Mouse (Mus musculus) retina, postnatal 1 day (tissue): ENCODE data around the gene AI854703.

Experiments used
- DNase-seq: peaks from one replicate; pipeline ENCODE4 v3.0.0-alpha.2; 2012

AI854703 gene

DNA sequence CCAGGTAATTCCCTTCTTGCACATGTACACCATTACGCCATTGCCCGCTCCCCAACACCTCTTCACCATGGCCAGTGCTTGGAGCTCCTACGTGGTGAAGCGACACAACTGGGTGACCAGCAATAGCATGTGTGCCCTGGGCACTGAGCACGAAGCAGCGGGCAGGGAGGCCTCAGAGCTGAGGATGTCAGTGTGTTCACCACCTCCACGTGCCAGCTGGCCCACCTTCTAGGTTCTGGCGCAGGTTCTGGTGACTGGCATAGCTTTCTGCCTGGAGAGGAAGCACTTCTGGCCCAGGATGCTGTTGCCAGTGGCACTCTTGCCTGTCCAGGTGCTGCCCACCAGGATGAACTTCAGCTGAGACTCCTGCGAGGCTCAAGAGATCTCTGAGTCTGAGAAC lies 38.9 kb downstream of the AI854703 start:
- DNase-seq = no peak

DNA sequence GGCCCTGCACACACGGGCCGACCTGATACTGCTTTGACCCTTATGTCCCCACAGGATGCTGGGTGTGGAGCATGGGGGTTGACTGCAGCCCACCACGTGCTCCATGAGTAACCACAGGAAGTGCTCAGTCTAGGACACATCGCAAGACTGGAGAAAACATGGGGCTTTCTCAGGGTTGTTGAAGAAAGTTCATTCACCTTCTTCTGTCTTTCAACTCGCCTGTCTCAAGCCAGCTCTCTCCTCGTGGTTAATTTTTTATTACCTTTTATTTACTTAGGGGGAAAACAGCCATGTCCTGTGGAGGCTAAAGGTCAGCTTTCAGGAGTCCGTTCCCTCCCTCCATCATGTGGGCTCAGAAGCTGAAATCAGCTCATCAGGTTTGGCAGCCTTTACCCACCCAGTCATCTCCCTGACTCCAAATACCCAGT lies 39.6 kb downstream of the AI854703 start:
- no peak for DNase-seq

DNA sequence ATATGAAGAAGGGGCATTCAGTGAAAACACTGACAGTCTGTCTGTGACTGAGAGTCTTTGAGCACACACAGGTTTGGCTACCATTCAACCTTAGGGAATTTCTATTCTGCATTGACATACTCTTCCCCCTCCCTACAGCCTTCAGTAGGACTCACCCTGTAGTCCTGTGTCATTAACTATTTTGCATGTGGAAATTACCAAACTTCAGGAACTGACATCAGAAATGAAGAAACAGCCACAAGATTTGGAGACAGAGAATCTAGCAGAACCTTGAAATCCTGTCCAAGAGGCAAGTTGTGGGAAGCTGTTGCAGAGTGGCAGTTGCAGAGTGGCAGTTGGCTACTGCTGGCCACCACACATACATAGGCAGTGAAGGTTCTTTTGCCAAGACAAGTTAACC lies 41.5 kb downstream of the AI854703 start:
- DNase-seq = no peak

DNA sequence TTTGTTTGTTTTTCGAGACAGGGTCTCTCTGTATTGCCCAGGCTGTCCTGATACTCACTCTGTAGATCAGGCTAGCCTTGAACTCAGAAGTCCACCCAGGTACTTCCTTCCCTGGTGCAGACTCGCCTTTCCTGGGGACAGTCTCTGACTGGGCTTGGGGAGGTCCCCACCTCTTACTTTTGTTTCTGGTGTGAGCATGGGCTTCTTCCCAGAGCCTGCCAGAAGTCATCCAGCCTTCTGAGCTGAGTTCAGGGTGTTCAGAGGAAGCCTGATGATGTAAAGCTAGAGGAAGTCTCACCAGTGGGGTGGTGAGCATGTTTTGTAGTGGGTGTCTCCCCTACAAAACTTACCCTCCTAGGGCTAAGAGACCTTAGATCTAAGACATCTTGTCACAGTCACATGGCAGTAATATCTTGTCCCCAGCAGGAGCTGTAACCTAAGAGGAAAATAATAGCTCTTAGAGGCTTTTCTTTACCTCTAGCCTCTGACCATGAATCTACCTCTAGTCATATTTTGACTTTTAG lies 42.9 kb downstream of the AI854703 start:
- DNase-seq = no peak

DNA sequence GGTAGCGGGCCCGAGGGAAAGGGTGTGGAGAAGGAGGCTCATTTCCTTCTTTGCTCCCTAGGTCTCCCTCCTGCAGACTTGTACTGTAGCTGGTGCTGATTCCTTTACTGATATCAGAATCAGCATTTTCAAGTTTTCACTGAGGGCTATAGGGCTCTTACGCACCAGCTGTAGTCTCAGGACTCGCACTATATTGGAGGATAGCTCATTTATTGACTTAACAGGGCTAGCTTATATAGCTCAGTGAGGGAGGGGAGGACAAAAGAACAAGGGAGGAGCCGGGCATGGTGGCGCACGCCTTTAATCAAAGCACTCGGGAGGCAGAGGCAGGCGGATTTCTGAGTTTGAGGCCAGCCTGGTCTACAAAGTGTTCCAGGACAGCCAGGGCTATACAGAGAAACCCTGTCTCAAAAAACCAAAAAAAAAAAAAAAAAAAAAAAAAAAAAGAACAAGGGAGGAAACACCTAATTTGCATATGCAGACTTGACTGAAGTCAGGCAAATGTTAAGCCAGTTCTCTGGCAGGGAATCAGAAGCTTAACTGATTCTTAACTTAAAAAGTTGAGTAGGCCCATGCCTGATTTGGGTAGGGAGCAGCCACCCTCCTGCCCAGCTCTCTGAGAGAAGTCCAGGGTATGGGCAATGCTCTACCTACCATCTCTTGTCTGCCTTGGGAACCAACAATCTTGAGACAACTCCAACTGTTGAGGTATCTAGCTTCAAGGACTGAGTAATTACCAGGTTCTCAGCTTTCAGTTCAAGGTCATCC lies 47.9 kb downstream of the AI854703 start:
- no peak for DNase-seq

DNA sequence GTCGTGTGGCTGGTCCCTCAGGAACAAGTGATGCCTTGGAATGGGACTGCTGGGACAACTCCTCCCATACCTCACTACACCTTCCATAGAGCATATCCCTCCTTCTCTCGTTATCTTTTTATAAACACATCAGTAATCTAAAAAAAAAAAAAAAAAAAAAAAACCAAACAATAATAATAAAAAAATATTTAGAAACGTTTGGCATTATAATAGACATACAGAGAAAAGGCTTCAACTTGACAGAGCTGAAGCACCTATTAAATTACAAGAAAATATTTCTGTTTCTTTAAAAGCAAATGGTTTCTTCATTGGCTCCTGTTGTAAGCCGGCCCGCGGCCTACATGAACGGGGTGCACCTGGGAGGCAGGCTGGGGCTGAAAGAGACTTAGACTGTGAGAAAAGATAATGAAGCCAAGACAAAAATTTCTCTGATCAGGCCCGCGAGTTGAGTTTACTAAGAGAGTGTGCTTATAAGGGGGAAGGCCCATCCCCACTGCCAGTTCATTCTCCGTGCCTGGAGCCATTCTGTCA lies 48.9 kb downstream of the AI854703 start:
- no peak for DNase-seq

DNA sequence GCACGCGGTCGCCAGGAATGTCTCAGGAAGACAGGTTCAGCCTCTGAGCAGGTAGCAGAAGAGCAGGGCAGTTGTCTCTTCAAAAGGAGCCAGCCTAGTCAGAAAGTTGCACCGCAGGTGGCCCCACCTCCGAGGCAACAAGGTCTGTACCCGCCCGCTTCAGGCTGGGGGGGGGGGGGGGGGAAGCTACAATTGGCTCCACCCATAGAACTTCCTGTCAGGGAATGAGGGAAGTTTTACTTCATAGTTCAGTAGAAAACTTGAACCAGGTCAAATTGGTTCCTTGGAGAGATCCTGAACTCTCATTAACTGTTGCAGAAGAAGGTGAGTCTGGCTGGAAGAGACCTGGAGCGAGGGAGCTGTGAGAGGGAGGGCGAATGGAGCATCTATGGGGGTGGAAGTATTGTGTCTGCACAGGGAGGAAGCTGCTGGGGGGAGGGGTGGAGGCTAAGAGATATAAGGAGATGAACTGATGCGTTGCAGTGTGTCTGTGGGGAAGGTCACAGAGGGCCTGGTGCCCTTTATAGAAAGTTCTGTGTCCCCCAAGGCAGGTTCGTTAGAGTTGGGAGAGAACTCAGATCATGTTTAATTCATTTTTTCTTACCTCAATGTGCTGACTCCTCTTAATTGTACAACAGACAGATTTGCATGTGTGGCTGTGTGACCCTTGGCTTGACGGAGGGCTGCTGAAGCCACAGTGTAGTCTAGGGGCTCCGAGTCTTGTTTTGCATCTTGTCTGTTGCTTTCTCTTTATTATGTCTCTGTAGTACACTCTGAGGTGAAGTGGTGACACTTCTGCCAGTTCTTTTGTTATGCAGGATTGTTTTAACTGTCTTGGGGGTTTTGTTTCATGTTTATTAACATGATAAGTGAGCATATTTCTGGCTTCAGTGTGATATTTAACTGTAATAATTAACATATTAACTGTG lies 49.6 kb downstream of the AI854703 start, which contains the start of gene Gimap9:
Gene Gimap9 (plus strand): TSS at position 199 of the 929 bp plus-strand sequence.
- DNase-seq = peak; percentile 4

DNA sequence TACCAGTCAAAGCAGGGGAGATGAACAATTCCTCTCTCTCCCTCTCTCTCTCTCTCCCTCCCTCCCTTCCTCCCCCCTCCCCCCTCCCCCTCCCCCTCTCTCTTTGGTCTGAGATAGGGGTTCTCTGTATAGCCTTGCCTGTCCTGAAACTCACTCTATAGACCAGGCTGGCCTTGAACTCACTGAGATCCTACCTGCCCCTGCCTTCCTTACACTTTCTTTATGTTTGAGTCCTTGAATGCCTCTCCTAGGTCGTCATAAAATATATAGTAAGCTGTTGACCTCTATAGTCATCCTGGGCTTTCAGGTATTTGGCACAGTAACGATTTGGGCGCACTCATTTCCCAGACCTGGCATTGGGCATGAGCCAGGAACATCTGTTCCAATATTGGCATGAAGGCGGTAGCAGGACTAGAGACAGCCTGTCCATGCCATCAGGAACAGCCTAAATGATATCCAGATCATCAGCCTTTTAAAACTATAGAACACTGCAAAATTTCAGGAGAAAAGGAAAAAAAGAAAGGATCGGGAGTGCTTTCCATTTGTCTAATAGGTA lies 50.4 kb downstream of the AI854703 start:
- no peak for DNase-seq

DNA sequence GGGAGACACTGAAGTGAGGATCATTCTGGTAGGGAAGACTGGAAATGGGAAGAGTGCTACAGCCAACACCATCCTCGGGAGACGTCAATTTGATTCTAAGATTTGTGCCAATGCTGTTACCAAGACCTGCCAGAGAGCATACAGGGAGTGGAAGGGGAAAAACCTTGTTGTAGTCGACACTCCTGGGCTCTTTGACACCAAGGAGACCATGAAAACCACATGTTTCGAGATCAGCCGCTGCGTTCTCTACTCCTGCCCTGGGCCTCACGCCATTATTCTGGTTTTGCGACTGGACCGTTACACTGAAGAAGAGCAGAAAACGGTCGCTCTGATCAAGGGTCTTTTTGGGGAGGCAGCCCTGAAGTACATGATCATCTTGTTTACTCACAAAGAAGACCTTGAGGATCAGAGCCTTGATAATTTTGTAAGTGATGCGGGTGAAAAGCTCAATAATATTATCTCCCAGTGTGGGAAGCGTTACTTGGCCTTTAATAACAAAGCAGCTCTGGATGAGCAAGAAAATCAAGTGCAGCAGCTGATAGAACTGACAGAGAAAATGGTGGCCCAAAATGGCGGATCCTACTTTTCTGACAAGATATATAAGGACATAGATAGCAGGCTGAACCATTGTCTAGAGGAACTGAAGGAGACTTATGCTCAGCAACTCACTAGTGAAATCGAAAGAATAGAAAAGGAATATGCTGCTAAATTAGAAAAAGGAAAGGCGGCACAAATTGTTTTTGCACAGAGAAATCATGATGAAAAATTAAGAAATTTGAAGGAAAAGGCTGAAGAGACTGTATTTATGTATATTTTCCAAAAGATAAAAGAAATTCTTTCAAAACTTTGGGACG lies 51.2 kb downstream of the AI854703 start:
- no peak for DNase-seq

DNA sequence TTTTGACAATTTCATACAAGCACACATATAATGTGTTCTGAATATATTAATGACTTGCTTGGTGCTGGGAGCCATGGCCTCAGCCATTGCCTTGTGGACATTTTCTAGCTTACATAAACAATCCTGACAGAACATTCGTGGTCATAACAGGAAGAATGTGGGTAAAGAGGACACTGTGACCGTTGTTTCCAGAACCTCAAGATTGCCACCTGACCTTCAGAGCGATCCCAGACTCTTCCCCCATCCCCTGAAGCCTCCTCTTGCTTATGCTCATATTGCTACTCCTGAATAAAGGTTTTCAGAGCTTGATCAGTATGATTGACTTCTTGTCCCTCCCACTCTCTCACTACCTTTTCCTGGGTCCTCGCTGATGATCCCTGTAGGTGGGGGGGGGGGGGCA lies 51.8 kb downstream of the AI854703 start:
- DNase-seq = no peak

DNA sequence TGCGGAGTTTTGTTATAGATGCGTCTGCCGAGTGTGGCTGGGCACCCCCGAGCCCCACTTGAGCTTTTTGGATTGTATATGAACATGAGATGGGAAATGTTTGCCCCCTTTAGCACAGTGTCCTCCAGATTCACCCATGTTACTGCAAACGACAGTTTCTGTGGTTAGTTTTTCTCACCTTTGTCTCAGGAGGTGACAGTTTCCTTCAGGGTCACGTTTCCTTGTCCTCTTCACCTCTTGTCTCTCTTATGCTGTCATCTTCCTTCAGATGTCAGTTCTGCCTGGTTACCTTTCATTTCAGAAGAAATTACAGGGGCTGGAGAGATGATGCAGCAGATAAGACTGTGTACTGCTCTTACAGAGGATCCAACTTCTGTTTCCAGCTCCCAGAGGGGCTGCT lies 53.1 kb downstream of the AI854703 start:
- no peak for DNase-seq

DNA sequence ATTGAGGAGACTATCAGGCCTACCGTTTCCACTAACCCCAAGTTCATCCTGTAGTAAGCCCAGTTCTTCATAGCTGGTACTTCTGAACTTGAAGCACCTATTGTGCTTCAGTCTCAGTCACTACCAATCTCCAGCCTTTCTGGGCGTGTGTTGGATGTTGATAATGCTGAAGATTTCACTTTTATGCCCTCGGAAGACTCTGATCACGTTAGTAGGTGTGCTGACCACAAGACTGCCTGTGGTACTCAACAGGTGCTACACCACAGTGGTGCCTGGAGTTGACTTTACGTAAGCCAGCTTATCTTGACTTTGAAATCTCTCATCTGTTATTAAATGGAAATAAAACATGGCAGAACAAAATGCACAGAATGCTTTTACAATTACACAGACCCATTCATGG lies 53.9 kb downstream of the AI854703 start:
- no peak for DNase-seq

DNA sequence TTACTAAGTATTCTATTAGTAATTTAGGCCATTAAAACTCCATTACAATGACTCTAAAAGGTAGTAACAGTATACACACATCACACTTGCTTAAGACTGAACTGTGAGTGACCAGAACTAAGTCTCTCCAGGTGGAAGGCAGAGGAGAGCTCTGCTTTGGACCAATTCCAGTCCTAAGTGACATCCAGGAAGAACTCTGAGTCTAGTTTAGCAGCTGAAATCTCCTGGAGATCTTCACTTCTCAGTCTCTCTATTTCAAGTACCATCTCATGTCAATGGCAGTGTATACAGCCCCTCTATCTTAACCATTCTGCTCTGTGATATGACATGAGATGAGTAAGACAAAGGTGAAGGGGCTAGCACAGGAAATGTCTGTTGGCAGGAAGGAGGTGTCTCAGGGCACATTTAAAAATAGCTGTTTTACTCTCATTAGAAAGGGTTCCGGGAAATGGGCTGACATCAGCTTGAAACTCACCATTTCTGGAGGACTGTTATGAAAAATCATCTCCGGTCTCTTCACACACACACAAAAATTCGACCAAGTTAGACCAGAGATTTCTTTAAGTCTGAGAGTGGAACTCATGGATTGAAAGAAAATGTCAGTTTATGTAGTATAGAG lies 55.0 kb downstream of the AI854703 start:
- DNase-seq = no peak

DNA sequence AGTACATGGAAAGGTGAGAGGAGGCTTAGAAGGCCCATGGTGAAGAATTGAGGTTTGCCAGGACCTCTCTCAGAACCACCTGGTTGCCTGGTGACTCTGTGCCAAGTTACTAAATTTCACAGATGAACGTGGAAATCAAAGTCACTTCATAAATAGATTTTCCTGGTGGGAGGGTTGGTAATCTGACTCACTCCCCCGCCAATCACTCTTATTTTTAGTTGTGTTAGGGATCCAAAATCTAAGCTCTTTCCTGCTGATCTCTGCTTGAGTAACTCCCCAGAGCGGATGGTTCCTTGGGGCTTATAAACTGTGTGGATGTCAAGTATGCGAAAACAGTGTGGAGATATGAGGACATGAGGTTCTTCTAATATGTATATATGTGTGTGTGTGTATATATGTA lies 55.7 kb downstream of the AI854703 start:
- DNase-seq = no peak
